Mouse (Mus musculus) embryonic fibroblast, embryonic 13.5 days (primary cell): ENCODE measurements at regions not wholly inside any gene's neighbourhood (a gene's known extent, or its start where the extent isn't known, plus 50 kb on each side); places are given as distances from the start of the nearest gene placed in this dataset.
A peak's percentile ranks its signal among the peaks of the same experiment; 100 is the strongest.

Experiments used
- H3K27ac ChIP-seq: 2 replicates; pipeline ENCODE4 v1.5.1; 2012; ENCODE audit warnings: low read length, control low read depth, inconsistent platforms; ENCODE audit not compliant: insufficient read depth
- H3K4me1 ChIP-seq: 2 replicates; pipeline ENCODE4 v1.6.1; 2011; ENCODE audit warnings: low read length; ENCODE audit not compliant: control insufficient read depth, insufficient read depth
- H3K4me3 ChIP-seq: 2 replicates; pipeline ENCODE4 v1.5.1; 2011; ENCODE audit warnings: mild to moderate bottlenecking, control low read depth, low read length; ENCODE audit not compliant: insufficient read depth
- CTCF ChIP-seq: IDR thresholded peaks from 2 replicates; pipeline ENCODE4 v1.5.1; 2011; ENCODE audit warnings: mild to moderate bottlenecking, control low read depth, low read length, moderate library complexity, borderline replicate concordance; ENCODE audit not compliant: insufficient read depth
- POLR2A ChIP-seq: IDR thresholded peaks from 2 replicates; pipeline ENCODE4 v1.6.1; 2011; ENCODE audit warnings: low read depth, mild to moderate bottlenecking, control low read depth, low read length, moderate library complexity

GRCm38 (mm10) chr8:18449015-18449414 is 529.0 kb downstream of the Defb40 start:
- Histone ChIP-seq H3K4me3 (no peak overlapping the region), H3K27ac (peak overlapping the region; percentile 90), H3K4me1 (no peaks in the 10 kb centered on the region; the same call in 1 of the 2 replicates)
- TF ChIP-seq CTCF (no peak), POLR2A (no peak)

- TF ChIP-seq POLR2A: no peak
- no peak for TF ChIP-seq CTCF
- no peak overlapping the region for H3K27ac ChIP-seq
- no peaks in the 10 kb centered on the region for H3K4me1 ChIP-seq
- H3K4me3 ChIP-seq: no peak overlapping the region
Observed at GRCm38 (mm10) chr8:18442212-18442611, 535.8 kb downstream of the Defb40 start.

DNA sequence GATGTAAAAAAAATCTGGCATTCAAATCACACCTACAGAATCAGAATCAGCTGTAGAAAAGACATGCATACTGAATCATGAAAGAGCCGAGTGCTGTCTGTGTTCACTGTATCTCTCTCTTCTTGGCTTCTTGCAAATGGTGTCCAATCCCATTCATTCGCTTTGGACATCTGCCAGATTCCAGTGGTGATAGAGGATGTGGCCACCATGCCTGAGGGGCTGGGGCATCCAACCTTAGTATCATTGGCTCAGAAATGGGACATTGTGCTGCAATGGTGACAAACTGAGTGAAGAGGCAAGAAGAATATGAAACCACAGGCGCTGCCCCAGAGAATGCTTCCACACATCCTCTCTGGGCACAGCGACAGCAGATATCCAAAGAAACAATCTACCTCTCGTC is 555.2 kb downstream of the Defb40 start:
- H3K4me1 ChIP-seq: no peaks in the 10 kb centered on the region
- H3K27ac ChIP-seq: no peak overlapping the region
- no peak overlapping the region for H3K4me3 ChIP-seq
- TF ChIP-seq CTCF: no peak
- TF ChIP-seq POLR2A: no peak

DNA sequence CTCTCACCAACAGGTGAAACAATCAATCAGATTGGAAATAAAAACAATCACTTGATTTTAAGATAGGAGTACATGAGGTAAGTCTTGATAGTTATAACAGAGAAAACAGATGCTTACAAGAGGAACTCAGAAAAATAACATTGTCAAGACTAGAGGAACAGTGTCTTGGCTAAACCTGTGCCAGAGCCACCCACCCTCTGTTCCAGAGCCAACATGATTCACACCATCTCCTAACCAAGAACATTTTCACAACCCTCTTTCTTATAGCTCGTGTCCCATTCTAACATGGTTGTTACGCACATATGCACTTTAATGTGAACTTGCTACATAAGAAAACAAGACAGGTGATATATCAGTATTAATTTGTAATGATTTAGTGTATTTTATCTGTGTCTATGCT is 565.6 kb downstream of the Defb40 start:
- H3K4me3 ChIP-seq: no peak overlapping the region
- TF ChIP-seq CTCF (no peak), POLR2A (no peak)
- H3K4me1 ChIP-seq: no peaks in the 10 kb centered on the region
- H3K27ac ChIP-seq: no peak overlapping the region

DNA sequence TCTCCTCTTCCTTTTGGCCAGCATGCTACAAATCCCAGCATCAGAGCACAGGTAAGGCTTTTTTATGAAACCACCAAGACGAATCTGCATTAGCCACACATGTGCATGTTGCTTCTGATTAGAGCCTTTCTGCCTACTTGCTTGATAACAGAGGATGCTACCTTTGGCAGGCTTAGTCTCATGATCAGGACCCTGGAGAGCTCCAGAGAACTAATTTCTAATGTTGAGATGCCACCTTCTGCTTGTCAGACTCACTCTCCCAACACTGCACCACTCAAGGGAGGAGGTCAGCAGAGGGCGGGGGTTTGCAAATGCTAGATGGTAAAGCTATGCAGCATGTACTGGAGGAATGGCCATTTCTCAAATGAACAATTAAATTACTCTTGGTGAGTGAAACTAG is 571.6 kb downstream of the Defb40 start:
- TF ChIP-seq POLR2A: no peak
- TF ChIP-seq CTCF: no peak
- Histone ChIP-seq H3K27ac (no peak overlapping the region), H3K4me1 (no peaks in the 10 kb centered on the region), H3K4me3 (no peak overlapping the region)

- TF ChIP-seq POLR2A (no peak), CTCF (peak; percentile 48)
- H3K4me1 ChIP-seq: no peaks in the 10 kb centered on the region
- H3K27ac ChIP-seq: no peak overlapping the region
- no peak overlapping the region for H3K4me3 ChIP-seq
Observed at GRCm38 (mm10) chr8:18388353-18388752, 589.7 kb downstream of the Defb40 start.

DNA sequence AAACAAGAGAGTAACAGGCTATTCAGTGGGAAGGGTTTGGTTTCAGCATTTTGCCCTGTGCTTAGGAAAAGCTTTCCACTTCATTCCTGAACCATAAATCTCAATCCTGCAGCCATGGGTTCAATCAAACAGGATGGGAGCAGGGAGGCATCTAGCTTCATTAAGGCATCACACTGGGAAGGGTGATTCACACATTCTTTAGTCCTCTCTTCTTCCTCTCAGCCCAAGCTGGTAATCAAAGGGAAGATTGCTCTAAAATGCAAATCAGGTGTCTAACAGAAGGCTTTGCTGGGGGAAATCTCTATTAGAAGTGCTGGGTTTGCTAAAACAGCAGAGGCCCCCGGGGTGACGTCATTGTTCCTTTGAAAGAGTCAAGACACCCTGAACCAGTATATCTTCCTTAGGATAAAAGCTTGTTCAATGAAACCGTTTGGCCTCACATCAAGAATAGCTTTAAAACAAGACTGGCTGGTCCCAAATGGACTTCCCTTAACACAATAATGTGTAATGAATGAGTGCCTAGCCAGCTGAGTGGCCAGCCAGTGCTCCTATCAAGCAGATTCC is 596.4 kb downstream of the Defb40 start:
- H3K4me3 ChIP-seq: no peak overlapping the region
- H3K4me1 ChIP-seq: no peaks in the 10 kb centered on the region
- no peak overlapping the region for H3K27ac ChIP-seq
- TF ChIP-seq POLR2A (no peak), CTCF (no peak)

DNA sequence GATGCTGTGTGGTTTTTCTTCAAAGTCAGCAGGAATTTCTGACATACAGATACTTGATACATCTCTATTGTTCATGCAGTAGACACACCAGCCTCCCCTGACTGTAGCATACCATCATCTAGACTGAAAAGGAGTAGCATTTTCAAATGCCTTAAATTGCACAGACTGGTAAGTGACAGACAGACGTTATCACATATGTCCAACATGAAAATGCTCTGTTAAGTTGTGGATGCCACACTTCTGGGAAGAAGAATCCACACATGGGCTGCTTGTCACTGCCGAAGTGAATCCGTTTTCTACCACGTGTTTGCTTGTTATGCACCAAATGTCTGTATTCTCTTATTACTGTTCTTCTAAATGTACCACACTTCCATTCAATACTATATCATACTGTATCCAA is 629.3 kb downstream of the Defb40 start:
- no peak for TF ChIP-seq POLR2A
- no peak for TF ChIP-seq CTCF
- Histone ChIP-seq H3K4me3 (no peak overlapping the region), H3K27ac (no peak overlapping the region), H3K4me1 (no peaks in the 10 kb centered on the region)

- TF ChIP-seq CTCF (no peak), POLR2A (no peak)
- H3K4me1 ChIP-seq: no peaks in the 10 kb centered on the region
- no peak overlapping the region for H3K27ac ChIP-seq
- H3K4me3 ChIP-seq: no peak overlapping the region
Observed at GRCm38 (mm10) chr8:18346248-18346647, 631.8 kb downstream of the Defb40 start.

GRCm38 (mm10) chr8:18345322-18345721 is 632.7 kb downstream of the Defb40 start:
- TF ChIP-seq POLR2A: no peak
- peak; percentile 75 for TF ChIP-seq CTCF
- H3K4me1 ChIP-seq: no peaks in the 10 kb centered on the region
- H3K27ac ChIP-seq: no peak overlapping the region
- H3K4me3 ChIP-seq: no peak overlapping the region

DNA sequence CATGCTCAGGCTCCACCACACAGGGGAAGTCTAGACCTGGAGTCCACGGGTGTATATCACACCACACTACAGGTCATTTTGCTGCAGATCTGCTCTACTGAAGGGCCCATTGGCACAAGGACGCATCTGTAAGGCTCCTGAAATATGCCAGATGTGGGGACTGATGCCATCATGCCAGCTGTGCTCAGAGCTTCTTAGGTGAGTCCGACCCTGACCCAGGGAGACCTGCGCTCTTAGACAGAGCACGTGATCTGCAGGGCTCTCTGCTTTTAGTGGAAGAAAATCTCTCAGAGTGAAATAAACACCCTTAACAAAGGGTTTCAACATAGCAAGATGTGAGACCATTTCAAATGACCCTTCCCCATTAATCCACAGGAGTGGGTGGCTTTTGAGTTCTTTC is 633.2 kb downstream of the Defb40 start:
- Histone ChIP-seq H3K27ac (no peak overlapping the region), H3K4me1 (no peaks in the 10 kb centered on the region), H3K4me3 (no peak overlapping the region)
- TF ChIP-seq POLR2A: no peak
- TF ChIP-seq CTCF: no peak
